Mouse (Mus musculus) layer of hippocampus, postnatal 14 days (tissue): ENCODE results near the gene Rbfox2. TPM values are rescaled to one million over a fixed set of nuclear protein-coding genes. Genes with fewer than 3 reads are reported as not detected.
A peak's percentile ranks its signal among the peaks of the same experiment; 100 is the strongest.

ENCODE experiments used
- DNase-seq, 2 experiments: peaks; one replicate each; pipeline ENCODE4 v3.0.0; 2021 to 2022; ENCODE audit warnings: low spot score in 2 of 2, mixed read lengths in 1 of 2
- total RNA-seq, 2 experiments: library from RNA; stranded (reverse); gene quantifications; 2 replicates each; pipeline ENCODE4 v1.2.3; 2021

Rbfox2 gene
- total RNA-seq, 2 experiments from 2014 or later: 228 to 234 TPM

DNA sequence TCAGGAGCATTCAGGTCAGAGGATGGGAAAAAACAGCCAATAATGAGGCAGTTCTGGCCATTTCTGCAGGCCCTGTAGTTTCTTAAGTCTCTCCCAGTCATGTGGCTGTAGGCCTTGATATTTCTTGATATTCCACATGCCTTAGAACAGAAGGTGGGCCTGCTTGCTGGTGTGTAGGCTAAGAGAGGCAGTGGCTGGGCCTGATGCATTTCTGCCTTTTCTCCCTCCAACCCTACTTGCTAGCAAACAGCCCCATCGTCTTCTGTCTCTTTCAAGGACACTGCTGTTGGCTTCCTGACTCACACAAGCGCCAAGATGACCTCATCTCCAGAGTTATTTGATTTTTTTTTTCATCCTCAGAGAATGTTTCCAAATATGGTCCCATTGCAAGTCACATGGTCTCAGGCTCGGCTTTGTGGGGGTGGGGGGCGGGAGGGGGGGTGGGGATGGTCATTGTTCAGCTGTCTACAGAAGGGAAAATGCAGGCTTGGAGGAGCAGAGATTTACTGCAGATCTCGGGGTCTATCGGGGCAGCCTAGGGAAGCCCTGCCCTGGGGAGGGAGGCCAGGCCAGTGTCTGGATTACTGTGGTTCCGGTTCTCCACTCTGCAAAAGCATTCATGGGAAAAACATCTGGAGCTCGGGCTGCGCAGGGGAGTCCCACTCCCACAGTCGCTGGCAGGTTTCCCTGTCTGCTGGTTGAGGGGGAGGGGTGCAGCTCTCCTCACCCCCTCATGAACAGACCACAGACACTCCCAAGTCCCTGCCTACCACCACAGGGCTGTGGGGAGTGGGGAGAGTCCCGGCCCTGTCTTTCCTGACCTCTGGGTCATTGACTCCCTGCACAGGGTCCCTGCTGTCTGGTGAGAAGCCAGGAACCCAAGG is 269.3 kb downstream of the Rbfox2 start:
- peak in 1 of 2 experiments; percentile 15 for DNase-seq

DNA sequence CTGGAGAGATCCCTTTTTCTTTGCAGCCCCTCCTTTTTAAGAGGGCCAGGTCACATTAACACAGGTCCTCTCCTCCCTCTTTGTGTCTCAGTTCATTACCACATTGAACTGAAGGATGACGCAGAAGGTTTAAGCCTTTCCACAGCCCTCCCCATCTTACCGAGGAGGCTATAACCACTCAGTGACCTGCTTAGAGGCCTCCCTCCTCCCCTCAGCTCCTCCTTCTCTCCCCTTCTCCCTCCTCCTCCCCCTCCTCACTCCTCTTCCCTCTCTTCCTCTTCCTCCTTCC is 269.9 kb downstream of the Rbfox2 start:
- DNase-seq: no peak

DNA sequence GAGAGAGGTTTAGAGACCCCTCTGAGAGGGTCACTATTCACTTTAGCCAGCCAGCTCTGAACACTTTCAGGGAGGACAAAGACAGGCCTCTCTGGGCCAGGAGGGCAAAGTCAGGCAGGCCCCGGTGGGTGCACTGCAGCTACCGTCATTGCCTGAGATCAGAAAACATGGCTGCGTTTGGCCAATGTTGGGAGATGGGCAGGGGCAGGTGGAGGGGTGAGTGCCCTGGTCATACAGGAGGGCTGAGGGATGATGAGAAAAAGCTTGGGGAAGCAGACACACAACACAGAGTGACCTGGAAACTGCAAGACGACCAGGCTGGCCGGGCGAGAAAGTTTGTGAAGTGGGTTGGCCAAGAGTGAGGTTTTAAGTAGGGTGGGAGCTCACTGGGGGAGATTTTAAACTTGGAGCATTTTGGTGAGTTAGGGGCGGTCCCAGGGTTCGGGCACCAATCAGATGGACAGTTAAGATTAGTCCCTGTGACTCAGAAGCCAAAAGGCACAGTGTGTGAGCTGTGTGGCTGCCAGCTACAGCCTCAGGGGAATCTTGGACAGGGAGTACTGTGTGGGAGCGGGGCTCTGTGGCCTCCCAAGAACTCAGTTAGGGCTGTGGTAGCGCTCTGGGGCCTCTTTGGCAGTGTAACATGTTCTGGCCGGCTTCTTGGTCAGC is 270.4 kb downstream of the Rbfox2 start:
- DNase-seq: peak in 1 of 2 experiments; percentile 25

DNA sequence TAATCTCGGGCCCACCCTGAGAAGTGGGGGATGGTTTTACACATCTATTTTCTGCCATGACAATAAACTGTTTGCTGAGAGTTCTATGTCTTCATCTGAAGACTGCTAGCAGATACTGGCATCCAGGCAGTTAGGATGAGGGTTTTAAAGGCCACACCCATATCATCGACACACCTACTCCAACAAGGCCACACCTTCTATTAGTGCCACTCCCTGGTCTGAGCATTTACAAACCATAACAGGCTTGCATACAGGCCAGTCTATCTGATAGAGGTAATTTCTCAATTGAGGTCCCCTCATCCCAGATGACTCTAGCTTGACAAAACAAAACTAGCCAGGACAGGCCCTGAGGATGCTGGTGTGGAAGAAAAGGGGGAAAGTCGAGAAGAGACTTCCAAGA is 271.2 kb downstream of the Rbfox2 start:
- DNase-seq: no peak

DNA sequence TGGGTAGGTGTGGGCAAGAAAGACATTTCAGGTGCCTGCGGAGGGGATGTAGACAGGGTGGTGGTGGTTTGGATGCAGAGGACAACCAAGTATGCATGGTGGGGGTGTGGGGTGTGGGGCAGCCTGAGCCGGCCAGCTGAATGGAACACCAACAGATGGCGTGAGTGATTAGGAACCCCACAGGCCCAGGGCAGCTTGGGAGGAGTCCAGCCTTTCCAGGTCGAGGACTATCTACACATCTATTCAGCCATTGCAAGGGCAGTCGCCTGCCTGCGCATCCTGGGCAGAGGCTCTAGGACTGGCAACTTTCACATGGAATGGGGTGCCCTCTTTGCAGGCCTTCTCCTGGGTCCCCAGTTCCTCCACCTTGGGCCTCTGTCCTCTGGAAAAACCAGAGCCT is 272.3 kb downstream of the Rbfox2 start:
- no peak for DNase-seq

DNA sequence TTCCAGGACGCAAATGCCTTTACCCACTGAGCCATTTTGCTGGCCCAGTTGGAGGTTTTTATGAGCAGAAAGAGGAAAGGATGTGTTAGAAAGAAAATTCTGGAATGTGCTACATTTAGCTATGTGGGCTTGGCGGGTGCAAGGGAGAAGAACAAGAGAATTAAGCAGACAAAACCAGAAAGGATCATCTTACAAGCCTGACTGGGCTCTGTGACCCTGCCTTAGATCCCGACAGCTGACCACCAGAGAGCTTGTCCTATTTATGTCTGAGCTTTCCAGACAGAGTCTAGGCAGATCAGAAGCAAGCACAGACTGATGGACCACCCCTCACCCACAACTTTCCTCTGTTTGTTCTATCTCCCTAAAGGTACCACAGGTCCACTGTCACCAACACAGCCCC is 275.5 kb downstream of the Rbfox2 start:
- no peak for DNase-seq

DNA sequence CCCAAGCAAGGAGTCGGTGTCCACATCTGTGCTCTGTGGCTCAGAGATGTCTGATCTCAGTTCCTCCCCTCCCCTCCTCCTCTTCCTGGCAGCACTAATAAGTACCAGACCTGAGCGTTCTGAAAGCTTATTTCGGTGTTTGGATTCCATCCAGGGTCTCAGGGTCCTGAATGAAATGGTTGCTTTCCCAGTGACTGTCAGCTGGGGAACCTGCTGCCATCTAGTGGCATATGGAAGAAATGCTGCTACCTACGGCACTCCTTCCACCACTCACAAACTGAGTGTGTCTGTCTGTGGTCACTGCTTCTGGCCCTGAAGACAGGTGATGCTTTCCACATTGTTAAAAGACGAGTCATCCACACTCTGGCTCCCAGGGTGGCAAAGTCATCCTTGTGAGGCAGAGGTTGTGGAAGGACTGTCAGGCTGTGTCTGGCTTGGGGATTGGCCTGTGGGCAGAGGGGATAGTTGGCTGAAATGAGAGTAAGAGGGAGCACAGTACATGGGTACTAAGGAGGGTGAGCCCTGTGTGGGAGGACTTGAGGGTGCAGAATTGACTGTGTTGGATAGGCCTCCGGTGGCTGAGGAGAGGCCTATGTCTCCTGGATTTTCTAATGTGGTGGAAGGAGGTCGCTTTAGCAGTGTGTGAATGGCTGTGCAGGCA is 277.3 kb downstream of the Rbfox2 start:
- DNase-seq: peak; percentile 43 to 70

Other genes starting within 250 kb of the Rbfox2 start
- gene Apol7a, start 92.1 kb upstream of the Rbfox2 start, total RNA-seq: not detected
- gene Apol9a, start 104.1 kb upstream of the Rbfox2 start, total RNA-seq: not detected
- gene Apol7b, start 140.5 kb upstream of the Rbfox2 start, total RNA-seq: not detected
- gene Apol10a, start 170.0 kb upstream of the Rbfox2 start, total RNA-seq: not detected
- not detected for gene Apol11a, start 201.3 kb upstream of the Rbfox2 start, total RNA-seq
- gene Apol7c, start 226.3 kb upstream of the Rbfox2 start, total RNA-seq: not detected